Mouse (Mus musculus): ENCODE measurements around the gene Rarg. TPM values are rescaled to one million over a fixed set of nuclear protein-coding genes. Genes with fewer than 3 reads are reported as not detected.

Gene Rarg
- polyA plus RNA-seq, 1 experiment, result 23.7 TPM

DNA sequence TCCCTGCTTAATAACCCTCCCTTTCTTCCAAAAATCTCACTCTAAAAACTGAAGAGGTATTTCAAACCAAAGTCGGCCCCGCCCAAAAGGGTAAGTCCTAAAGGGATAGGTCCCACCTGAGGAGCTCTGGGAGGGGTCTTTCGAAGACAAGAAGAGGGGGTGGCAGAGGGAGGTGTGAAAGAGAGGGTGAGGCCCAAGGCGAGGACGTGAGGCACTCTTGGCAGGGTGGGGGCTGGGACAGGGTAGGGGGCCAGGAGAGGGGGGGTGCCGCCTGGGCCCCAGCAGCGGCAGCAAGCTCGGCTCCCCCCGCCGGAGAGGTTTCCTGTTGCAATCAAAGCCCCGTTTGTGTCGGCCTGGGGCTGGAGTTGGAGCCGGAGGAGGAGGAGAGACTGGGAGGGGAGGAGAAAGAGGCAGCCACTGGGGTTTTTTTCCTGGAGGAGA is 8.0 kb downstream of the Rarg start:
- H3K4me3 ChIP-seq (ENCODE audit: control insufficient read depth, insufficient read depth, low read length), result no peak overlapping the region
- TF ChIP-seq POLR2A (IDR thresholded peaks at IDR 0.05; ENCODE audit: control insufficient read depth, extremely low read depth, insufficient read depth, low read length, poor library complexity), result no peak
- no peak for TF ChIP-seq CTCF (IDR thresholded peaks at IDR 0.05; ENCODE audit: borderline replicate concordance, control insufficient read depth, extremely low read depth, insufficient read depth, low read length, poor library complexity)
- no peak for DNase-seq
- no peaks in the 10 kb centered on the region for H3K36me3 ChIP-seq (ENCODE audit: control insufficient read depth, insufficient read depth, low read length)
- H3K27ac ChIP-seq (ENCODE audit: control insufficient read depth, insufficient read depth, low read length), result no peak overlapping the region
- 24% methylated on average over 13 of the region's 13 CpGs for WGBS
- peaks cover 11% of the 10 kb centered on the region; the same call in 1 of the 2 replicates for H3K27me3 ChIP-seq (ENCODE audit: control insufficient read depth, insufficient read depth, low read length)
- H3K4me1 ChIP-seq (replicated peaks; ENCODE audit: control insufficient read depth, insufficient read depth, low read length), result peaks cover 28% of the 10 kb centered on the region

DNA sequence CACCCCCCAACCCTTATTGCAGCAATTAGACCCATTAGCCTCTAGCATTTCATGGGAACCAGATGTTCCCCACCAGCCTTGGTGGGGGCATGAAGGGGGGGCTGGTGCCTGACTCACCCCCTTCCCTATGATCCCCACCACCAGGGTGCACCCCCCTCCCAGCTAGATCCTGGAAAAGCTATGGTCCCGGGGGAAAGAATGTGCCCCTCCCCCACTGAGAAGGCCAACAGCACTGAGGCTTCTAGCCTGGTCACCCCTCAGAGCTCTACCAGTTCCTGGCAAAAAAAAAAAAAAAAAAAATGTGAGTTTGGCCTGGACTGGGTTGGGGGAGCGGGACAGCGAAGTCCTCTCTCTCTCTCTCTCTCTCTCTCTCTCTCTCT is 8.5 kb downstream of the Rarg start:
- Histone ChIP-seq H3K27ac (ENCODE audit: control insufficient read depth, insufficient read depth, low read length) (no peak overlapping the region), H3K4me1 (replicated peaks; ENCODE audit: control insufficient read depth, insufficient read depth, low read length) (peaks cover 28% of the 10 kb centered on the region), H3K27me3 (ENCODE audit: control insufficient read depth, insufficient read depth, low read length) (peaks cover 11% of the 10 kb centered on the region; the same call in 1 of the 2 replicates), H3K4me3 (ENCODE audit: control insufficient read depth, insufficient read depth, low read length) (no peak overlapping the region), H3K36me3 (ENCODE audit: control insufficient read depth, insufficient read depth, low read length) (no peaks in the 10 kb centered on the region)
- WGBS, result 36% methylated on average over 3 of the region's 3 CpGs
- TF ChIP-seq POLR2A (IDR thresholded peaks at IDR 0.05; ENCODE audit: control insufficient read depth, extremely low read depth, insufficient read depth, low read length, poor library complexity) (no peak), CTCF (IDR thresholded peaks at IDR 0.05; ENCODE audit: borderline replicate concordance, control insufficient read depth, extremely low read depth, insufficient read depth, low read length, poor library complexity) (no peak)
- DNase-seq, result no peak

DNA sequence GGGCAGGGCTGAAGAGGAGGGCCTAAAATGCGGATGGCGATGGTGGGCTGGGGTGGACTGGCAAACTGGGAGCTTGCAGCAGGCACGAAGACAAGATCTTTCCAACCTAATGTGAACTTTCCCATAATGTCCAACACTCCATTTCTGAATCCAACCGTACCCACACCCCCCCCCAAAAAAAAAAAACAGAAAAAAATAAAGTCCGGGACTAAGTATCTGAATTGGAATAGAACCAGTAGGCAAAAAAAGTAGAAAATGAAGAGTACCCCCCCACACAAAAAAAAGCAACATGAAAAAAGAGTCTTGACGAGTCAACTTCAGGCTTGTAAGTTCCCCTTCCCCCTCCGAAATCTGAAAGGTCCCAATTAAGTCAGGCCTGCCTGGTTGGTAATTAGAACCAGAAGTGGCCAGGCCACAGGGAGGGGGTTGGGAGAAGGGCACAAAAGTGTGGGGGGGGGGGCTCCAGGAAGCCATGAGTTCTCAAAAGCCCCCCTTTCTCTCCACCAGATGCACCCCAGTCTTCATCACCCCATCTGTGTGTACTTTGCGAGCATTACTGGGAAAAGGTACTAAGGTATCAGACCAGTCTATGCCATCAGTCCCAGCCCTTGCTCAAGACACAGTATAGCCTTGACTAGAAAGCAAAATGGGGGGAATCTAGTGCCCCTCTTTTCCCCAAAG is 9.0 kb downstream of the Rarg start:
- H3K27ac ChIP-seq (ENCODE audit: control insufficient read depth, insufficient read depth, low read length), result no peak overlapping the region
- H3K27me3 ChIP-seq (ENCODE audit: control insufficient read depth, insufficient read depth, low read length), result peaks cover 11% of the 10 kb centered on the region; the same call in 1 of the 2 replicates
- 24% methylated on average over 8 of the region's 8 CpGs for WGBS
- no peak for DNase-seq
- H3K4me1 ChIP-seq (replicated peaks; ENCODE audit: control insufficient read depth, insufficient read depth, low read length), result peaks cover 33% of the 10 kb centered on the region
- H3K4me3 ChIP-seq (ENCODE audit: control insufficient read depth, insufficient read depth, low read length), result peak overlapping the region; percentile 55
- TF ChIP-seq CTCF (IDR thresholded peaks at IDR 0.05; ENCODE audit: borderline replicate concordance, control insufficient read depth, extremely low read depth, insufficient read depth, low read length, poor library complexity), result no peak
- no peak for TF ChIP-seq POLR2A (IDR thresholded peaks at IDR 0.05; ENCODE audit: control insufficient read depth, extremely low read depth, insufficient read depth, low read length, poor library complexity)
- H3K36me3 ChIP-seq (ENCODE audit: control insufficient read depth, insufficient read depth, low read length), result no peaks in the 10 kb centered on the region

DNA sequence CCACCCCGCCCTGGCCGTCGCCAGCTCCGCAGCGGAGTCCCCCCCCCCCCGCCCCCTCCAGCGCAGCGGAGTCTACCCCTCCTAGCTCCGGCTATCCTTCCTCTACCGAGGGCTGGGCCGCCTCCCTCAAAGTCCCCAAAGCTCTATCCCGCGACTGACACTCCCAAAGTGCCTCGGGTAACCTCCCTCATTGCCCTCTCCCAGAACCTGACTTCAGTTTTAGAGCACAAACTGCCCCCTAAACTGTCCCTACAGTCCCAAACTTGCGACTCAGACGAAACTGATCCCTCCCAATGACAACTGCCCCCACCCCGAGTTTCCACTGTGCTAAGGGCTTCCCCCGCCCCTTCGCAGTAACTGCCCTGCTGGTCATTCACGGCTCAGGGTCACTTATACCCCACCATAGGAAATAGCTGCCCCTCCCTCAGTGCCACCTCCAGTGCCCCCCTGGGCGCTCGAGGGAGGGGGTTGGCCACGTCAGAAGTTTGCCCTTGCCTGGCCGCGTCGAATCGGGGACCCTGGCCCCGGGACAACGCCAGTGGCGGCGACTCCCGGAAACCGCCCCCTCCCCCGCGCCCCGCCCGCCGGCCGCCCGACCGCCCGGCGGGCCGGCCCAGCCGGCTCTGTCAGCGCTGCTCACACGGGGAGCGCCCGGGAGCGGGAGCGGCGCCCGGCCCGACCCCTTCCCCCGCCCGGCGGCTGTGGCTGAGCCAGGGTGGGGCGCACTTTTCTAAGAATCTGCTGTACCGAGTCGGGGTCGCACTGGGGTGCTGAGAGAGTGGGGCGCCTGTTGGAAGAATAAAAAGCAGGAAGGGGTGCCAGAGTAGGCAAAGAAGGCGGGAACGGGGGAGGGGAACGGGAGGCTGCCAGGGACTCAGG is 9.8 kb downstream of the Rarg start:
- H3K36me3 ChIP-seq (ENCODE audit: control insufficient read depth, insufficient read depth, low read length), result no peaks in the 10 kb centered on the region
- peaks cover 11% of the 10 kb centered on the region; the same call in 1 of the 2 replicates for H3K27me3 ChIP-seq (ENCODE audit: control insufficient read depth, insufficient read depth, low read length)
- no peak for TF ChIP-seq POLR2A (IDR thresholded peaks at IDR 0.05; ENCODE audit: control insufficient read depth, extremely low read depth, insufficient read depth, low read length, poor library complexity)
- no peak for TF ChIP-seq CTCF (IDR thresholded peaks at IDR 0.05; ENCODE audit: borderline replicate concordance, control insufficient read depth, extremely low read depth, insufficient read depth, low read length, poor library complexity)
- peak overlapping the region; percentile 55 for H3K4me3 ChIP-seq (ENCODE audit: control insufficient read depth, insufficient read depth, low read length)
- WGBS, result 1% methylated on average over 63 of the region's 65 CpGs
- H3K4me1 ChIP-seq (replicated peaks; ENCODE audit: control insufficient read depth, insufficient read depth, low read length), result peaks cover 36% of the 10 kb centered on the region
- peak; percentile 48 for DNase-seq
- H3K27ac ChIP-seq (ENCODE audit: control insufficient read depth, insufficient read depth, low read length), result peak overlapping the region; percentile 47; the same call in 1 of the 2 replicates

DNA sequence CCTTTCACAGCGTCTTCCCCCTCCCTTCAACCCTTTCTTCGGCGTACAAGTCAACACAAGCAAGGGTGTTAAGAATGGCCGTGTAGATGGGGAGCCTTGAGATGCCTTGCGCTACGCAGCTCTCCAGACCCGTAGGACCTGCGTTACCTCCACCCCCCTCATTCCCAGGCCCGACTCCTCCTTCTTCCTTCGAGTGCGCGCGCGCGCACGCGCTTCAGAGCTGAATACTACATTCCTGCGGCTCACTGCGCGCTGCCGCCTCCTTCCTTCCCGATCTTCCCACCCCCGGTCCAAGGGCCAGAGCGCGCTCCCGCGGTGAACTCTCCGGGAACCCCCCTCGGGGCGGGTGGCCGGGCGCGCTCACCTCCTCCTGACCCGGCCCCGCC is 10.5 kb downstream of the Rarg start:
- no peaks in the 10 kb centered on the region for H3K36me3 ChIP-seq (ENCODE audit: control insufficient read depth, insufficient read depth, low read length)
- H3K4me1 ChIP-seq (replicated peaks; ENCODE audit: control insufficient read depth, insufficient read depth, low read length), result peaks cover 36% of the 10 kb centered on the region
- peak; percentile 70 for DNase-seq
- 0 out of 2 replicates have a peak overlapping the region, but pooled peaks have one; percentile 2 for H3K27ac ChIP-seq (ENCODE audit: control insufficient read depth, insufficient read depth, low read length)
- peak overlapping the region; percentile 55 for H3K4me3 ChIP-seq (ENCODE audit: control insufficient read depth, insufficient read depth, low read length)
- under 1% methylated on average over 35 of the region's 35 CpGs for WGBS
- TF ChIP-seq CTCF (IDR thresholded peaks at IDR 0.05; ENCODE audit: borderline replicate concordance, control insufficient read depth, extremely low read depth, insufficient read depth, low read length, poor library complexity) (no peak), POLR2A (IDR thresholded peaks at IDR 0.05; ENCODE audit: control insufficient read depth, extremely low read depth, insufficient read depth, low read length, poor library complexity) (no peak)
- H3K27me3 ChIP-seq (ENCODE audit: control insufficient read depth, insufficient read depth, low read length), result peaks cover 11% of the 10 kb centered on the region; the same call in 1 of the 2 replicates
